Mouse (Mus musculus) adrenal gland (tissue): Measurements from ENCODE around the gene St3gal5.

Experiments used
- intact Hi-C: fragments of 180-260 bp; cut with DNase I; formaldehyde crosslinking; loops from one replicate; pipeline ENCODE4 v1.15.1; 2025

St3gal5 gene

GRCm38 (mm10) chr6:72096217-72096616 is 1.2 kb upstream of the St3gal5 start:
- intact Hi-C loops = loop anchor here (5.0 kb wide), 4 partner anchors 46 to 164 kb away; no protein-coding TSS in a partner anchor

- intact Hi-C loops = loop anchor here (5.0 kb wide), 4 partner anchors 46 to 164 kb away; no protein-coding TSS in a partner anchor
These were observed 723 bp upstream of the St3gal5 start for GRCm38 (mm10) chr6:72096669-72097068.

GRCm38 (mm10) chr6:72098021-72098655 is 746 bp downstream of the St3gal5 start:
- intact Hi-C loops = loop anchor here (5.0 kb wide), 4 partner anchors 44 to 166 kb away; no protein-coding TSS in a partner anchor

GRCm38 (mm10) chr6:72098691-72099090 is 1.3 kb downstream of the St3gal5 start:
- intact Hi-C loops = loop anchor here (5.0 kb wide), 4 partner anchors 44 to 166 kb away; no protein-coding TSS in a partner anchor

GRCm38 (mm10) chr6:72099281-72099680 is 1.9 kb downstream of the St3gal5 start:
- intact Hi-C loops = loop anchor here (5.0 kb wide), 4 partner anchors 43 to 167 kb away; no protein-coding TSS in a partner anchor

GRCm38 (mm10) chr6:72100171-72100570 is 2.8 kb downstream of the St3gal5 start:
- intact Hi-C loops = no loop called here

- intact Hi-C loops = no loop called here
These were observed 3.5 kb downstream of the St3gal5 start for GRCm38 (mm10) chr6:72100939-72101338.

GRCm38 (mm10) chr6:72101386-72101785 is 4.0 kb downstream of the St3gal5 start:
- intact Hi-C loops = no loop called here

GRCm38 (mm10) chr6:72102066-72102465 is 4.7 kb downstream of the St3gal5 start:
- intact Hi-C loops = no loop called here

GRCm38 (mm10) chr6:72104534-72104933 is 7.1 kb downstream of the St3gal5 start:
- intact Hi-C loops = no loop called here

- intact Hi-C loops = no loop called here
These were observed 11.8 kb downstream of the St3gal5 start for GRCm38 (mm10) chr6:72108941-72109892.

GRCm38 (mm10) chr6:72110577-72110976 is 13.2 kb downstream of the St3gal5 start:
- intact Hi-C loops = no loop called here

GRCm38 (mm10) chr6:72112575-72112974 is 15.2 kb downstream of the St3gal5 start:
- intact Hi-C loops = no loop called here

- intact Hi-C loops = no loop called here
These were observed 15.8 kb downstream of the St3gal5 start for GRCm38 (mm10) chr6:72113093-72113702.

- intact Hi-C loops = no loop called here
These were observed 17.5 kb downstream of the St3gal5 start for GRCm38 (mm10) chr6:72114902-72115301.

- intact Hi-C loops = no loop called here
These were observed 20.1 kb downstream of the St3gal5 start for GRCm38 (mm10) chr6:72117322-72117968.

- intact Hi-C loops = no loop called here
These were observed 22.5 kb downstream of the St3gal5 start for GRCm38 (mm10) chr6:72119870-72120269.

GRCm38 (mm10) chr6:72121301-72121700 is 23.9 kb downstream of the St3gal5 start:
- intact Hi-C loops = no loop called here

GRCm38 (mm10) chr6:72122515-72122914 is 25.1 kb downstream of the St3gal5 start:
- intact Hi-C loops = no loop called here

- intact Hi-C loops = no loop called here
These were observed 27.1 kb downstream of the St3gal5 start for GRCm38 (mm10) chr6:72124315-72125103.
